Mouse (Mus musculus) forebrain, embryonic 10.5 days (tissue): ENCODE results near the gene Soat2. TPM values are rescaled to one million over a fixed set of nuclear protein-coding genes. Genes with fewer than 3 reads are reported as not detected.

Source experiments
- DNase-seq: peaks from one replicate; pipeline ENCODE4 v3.0.0-alpha.2; 2017; ENCODE audit warnings: low spot score; ENCODE audit errors: extremely low spot score
- H3K27ac ChIP-seq: fragments of 300-500 bp; sonication (generic); 2 replicates; pipeline ENCODE4 v1.5.1; 2016; ENCODE audit warnings: mild to moderate bottlenecking
- H3K27me3 ChIP-seq: fragments of 300-500 bp; sonication (generic); 2 replicates; pipeline ENCODE4 v1.6.1; 2016; ENCODE audit warnings: mild to moderate bottlenecking; ENCODE audit not compliant: poor library complexity, severe bottlenecking
- H3K36me3 ChIP-seq: fragments of 300-500 bp; sonication (generic); replicated peaks from 2 replicates; pipeline ENCODE4 v1.6.1; 2016; ENCODE audit warnings: mild to moderate bottlenecking, moderate library complexity
- H3K4me1 ChIP-seq: fragments of 300-500 bp; sonication (generic); 2 replicates; pipeline ENCODE4 v1.6.1; 2016
- H3K4me3 ChIP-seq: fragments of 300-500 bp; sonication (generic); 2 replicates; pipeline ENCODE4 v1.5.1; 2016; ENCODE audit warnings: mild to moderate bottlenecking, moderate library complexity
- H3K9me3 ChIP-seq: fragments of 300-500 bp; sonication (generic); 2 replicates; pipeline ENCODE4 v1.6.1; 2016; ENCODE audit warnings: mild to moderate bottlenecking, moderate library complexity
- WGBS: fragments of 180-500 bp; shearing (Covaris S2); methylation state at CpG from one replicate; pipeline ENCODE4 v1.1.7; 2016; 5-methylcytosine and 5-hydroxymethylcytosine counted together
- polyA plus RNA-seq: library from polyadenylated mRNA; unstranded; fragments of >200 nt; fragmentation: Nextera tagmentation; extraction: Ambion mirVana; gene quantifications from 2 replicates; pipeline ENCODE4 v1.2.1, GENCODE M21; 2016

Gene Soat2
- polyA plus RNA-seq, 1 experiment from 2014 or later = 0.09 TPM

- Histone ChIP-seq H3K27ac (no peak overlapping the region), H3K9me3 (no peaks in the 10 kb centered on the region), H3K4me3 (no peak overlapping the region), H3K4me1 (peaks cover 66% of the 10 kb centered on the region), H3K36me3 (peaks cover 27% of the 10 kb centered on the region), H3K27me3 (peaks cover 58% of the 10 kb centered on the region)
- 46% methylated on average over 13 of the region's 13 CpGs for WGBS
- peak; percentile 68 for DNase-seq
Measured at GRCm38 (mm10) chr15:102107689-102108573, 42.4 kb upstream of the Soat2 start.

- Histone ChIP-seq H3K27ac (no peak overlapping the region), H3K4me1 (peaks cover 59% of the 10 kb centered on the region), H3K9me3 (no peaks in the 10 kb centered on the region), H3K27me3 (peaks cover 49% of the 10 kb centered on the region), H3K36me3 (peaks cover 34% of the 10 kb centered on the region), H3K4me3 (no peak overlapping the region)
- peak; percentile 63 for DNase-seq
- 48% methylated on average over 18 of the region's 18 CpGs for WGBS
Measured at GRCm38 (mm10) chr15:102108651-102109525, 41.4 kb upstream of the Soat2 start.

DNA sequence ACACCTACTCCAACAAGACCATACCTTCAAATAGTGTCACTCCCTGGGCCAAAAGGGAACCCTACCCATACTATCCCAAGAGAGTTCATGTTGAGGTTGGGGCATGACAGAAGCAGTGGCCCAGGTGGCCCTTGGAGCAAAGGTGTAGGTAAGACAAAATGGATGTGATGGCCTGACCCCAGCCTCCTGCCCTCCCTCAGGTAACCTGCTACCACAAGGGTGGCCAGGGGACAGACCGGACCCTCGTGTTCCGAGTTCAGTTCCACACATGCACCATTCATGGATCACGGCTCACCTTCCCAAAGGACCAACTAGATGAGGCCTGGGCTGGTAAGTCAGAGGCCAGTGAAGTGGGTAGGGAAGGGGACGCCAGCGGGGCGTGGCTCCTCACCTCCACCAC is 40.1 kb upstream of the Soat2 start:
- Histone ChIP-seq H3K4me3 (no peak overlapping the region), H3K4me1 (peaks cover 46% of the 10 kb centered on the region), H3K36me3 (peaks cover 45% of the 10 kb centered on the region), H3K27me3 (peaks cover 36% of the 10 kb centered on the region), H3K9me3 (no peaks in the 10 kb centered on the region), H3K27ac (no peak overlapping the region)
- 95% methylated on average over 7 of the region's 7 CpGs for WGBS
- no peak for DNase-seq

DNA sequence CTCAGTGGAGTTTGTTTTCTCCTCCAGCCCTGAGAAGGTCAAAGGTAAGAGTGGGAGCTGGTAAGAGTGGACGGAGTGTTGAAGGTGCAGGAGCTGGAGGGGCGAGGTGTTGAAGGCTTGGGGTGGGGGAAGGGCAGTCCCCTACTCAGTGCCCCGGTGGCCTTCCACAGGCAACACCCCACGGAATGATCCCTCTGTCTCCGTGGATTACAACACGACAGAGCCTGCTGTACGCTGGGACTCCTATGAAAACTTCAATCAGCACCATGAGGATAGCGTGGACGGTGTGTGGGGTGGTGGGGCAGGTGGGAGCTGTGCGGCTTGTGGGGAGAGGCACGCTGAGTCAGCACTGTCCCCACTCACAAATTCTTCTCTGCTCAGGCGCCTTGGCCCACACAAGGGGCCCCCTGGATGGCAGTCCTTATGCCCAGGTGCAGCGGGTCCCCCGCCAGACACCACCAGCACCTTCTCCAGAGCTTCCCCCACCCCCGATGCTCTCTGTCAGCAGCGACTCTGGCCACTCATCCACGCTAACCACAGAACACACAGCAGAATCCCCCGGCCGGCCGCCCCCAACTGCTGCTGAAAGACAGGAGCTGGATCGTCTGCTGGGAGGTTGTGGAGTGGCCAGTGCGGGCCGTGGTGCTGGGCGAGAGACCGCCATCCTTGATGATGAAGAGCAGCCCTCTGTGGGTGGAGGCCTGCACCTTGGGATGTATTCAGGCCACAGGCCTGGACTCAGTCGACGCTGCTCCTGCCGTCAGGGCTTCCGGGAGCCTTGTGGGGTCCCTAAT is 39.4 kb upstream of the Soat2 start:
- DNase-seq = no peak
- Histone ChIP-seq H3K4me3 (no peak overlapping the region), H3K27ac (peak overlapping the region; percentile 30; the same call in 1 of the 2 replicates), H3K9me3 (no peaks in the 10 kb centered on the region), H3K36me3 (peaks cover 51% of the 10 kb centered on the region), H3K27me3 (peaks cover 29% of the 10 kb centered on the region), H3K4me1 (peaks cover 40% of the 10 kb centered on the region)
- WGBS = 83% methylated on average over 29 of the region's 29 CpGs

DNA sequence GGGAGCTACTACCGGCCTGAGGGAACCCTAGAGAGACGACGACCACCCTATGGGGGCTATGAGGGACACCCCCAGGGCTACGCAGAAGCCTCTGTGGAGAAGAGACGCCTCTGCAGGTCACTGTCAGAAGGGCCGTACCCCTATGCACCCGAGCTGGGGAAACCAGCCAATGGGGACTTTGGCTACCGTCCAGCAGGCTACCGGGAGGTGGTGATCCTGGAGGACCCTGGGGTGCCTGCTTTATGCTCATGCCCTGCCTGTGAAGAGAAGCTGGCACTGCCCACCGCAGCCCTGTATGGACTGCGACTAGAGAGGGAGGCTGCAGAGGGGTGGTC is 38.9 kb upstream of the Soat2 start:
- peaks cover 57% of the 10 kb centered on the region for H3K36me3 ChIP-seq
- H3K27me3 ChIP-seq = peaks cover 24% of the 10 kb centered on the region
- WGBS = 89% methylated on average over 11 of the region's 11 CpGs
- peak overlapping the region; percentile 30; the same call in 1 of the 2 replicates for H3K27ac ChIP-seq
- no peaks in the 10 kb centered on the region for H3K9me3 ChIP-seq
- peaks cover 34% of the 10 kb centered on the region for H3K4me1 ChIP-seq
- H3K4me3 ChIP-seq = no peak overlapping the region
- no peak for DNase-seq

DNA sequence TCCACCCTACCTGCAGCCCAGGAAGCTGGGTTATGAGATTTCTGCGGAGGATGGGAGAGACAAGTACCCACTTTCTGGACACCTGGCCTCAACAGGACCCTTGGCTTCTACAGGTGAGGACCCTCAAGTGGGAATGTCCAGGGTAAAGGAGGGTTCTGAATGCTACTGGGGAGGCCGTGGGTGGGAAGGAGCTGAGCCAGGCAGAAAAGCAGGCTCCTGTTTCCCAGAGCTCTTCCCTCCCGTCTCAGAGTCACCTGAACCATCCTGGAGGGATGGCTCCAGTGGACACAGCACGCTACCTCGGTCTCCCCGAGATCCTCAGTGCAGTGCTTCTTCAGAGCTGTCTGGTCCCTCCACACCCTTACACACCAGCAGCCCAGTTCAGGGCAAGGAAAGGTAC is 38.1 kb upstream of the Soat2 start:
- Histone ChIP-seq H3K9me3 (no peaks in the 10 kb centered on the region), H3K36me3 (peaks cover 64% of the 10 kb centered on the region), H3K4me3 (no peak overlapping the region), H3K4me1 (peaks cover 27% of the 10 kb centered on the region), H3K27me3 (peaks cover 16% of the 10 kb centered on the region), H3K27ac (no peak overlapping the region)
- WGBS = 87% methylated on average over 6 of the region's 6 CpGs
- DNase-seq = no peak

- Histone ChIP-seq H3K36me3 (peaks cover 70% of the 10 kb centered on the region), H3K27me3 (peaks cover 10% of the 10 kb centered on the region), H3K27ac (no peak overlapping the region), H3K4me3 (no peak overlapping the region), H3K4me1 (peaks cover 21% of the 10 kb centered on the region), H3K9me3 (no peaks in the 10 kb centered on the region)
- DNase-seq = no peak
- WGBS = 85% methylated on average over 8 of the region's 8 CpGs
Measured at GRCm38 (mm10) chr15:102112827-102113226, 37.5 kb upstream of the Soat2 start.

- Histone ChIP-seq H3K27ac (no peak overlapping the region), H3K36me3 (peaks cover 79% of the 10 kb centered on the region), H3K4me1 (peaks cover 20% of the 10 kb centered on the region), H3K9me3 (no peaks in the 10 kb centered on the region), H3K27me3 (peaks cover 2% of the 10 kb centered on the region; the same call in 1 of the 2 replicates), H3K4me3 (no peak overlapping the region)
- no peak for DNase-seq
- 91% methylated on average over 4 of the region's 4 CpGs for WGBS
Measured at GRCm38 (mm10) chr15:102113674-102114073, 36.7 kb upstream of the Soat2 start.

- H3K36me3 ChIP-seq = peaks cover 90% of the 10 kb centered on the region
- WGBS = 90% methylated on average over 7 of the region's 7 CpGs
- H3K4me3 ChIP-seq = no peak overlapping the region
- H3K27ac ChIP-seq = no peak overlapping the region
- peaks cover 12% of the 10 kb centered on the region for H3K4me1 ChIP-seq
- no peaks in the 10 kb centered on the region for H3K9me3 ChIP-seq
- H3K27me3 ChIP-seq = no peaks in the 10 kb centered on the region
- no peak for DNase-seq
Measured at GRCm38 (mm10) chr15:102114651-102115260, 35.6 kb upstream of the Soat2 start.

DNA sequence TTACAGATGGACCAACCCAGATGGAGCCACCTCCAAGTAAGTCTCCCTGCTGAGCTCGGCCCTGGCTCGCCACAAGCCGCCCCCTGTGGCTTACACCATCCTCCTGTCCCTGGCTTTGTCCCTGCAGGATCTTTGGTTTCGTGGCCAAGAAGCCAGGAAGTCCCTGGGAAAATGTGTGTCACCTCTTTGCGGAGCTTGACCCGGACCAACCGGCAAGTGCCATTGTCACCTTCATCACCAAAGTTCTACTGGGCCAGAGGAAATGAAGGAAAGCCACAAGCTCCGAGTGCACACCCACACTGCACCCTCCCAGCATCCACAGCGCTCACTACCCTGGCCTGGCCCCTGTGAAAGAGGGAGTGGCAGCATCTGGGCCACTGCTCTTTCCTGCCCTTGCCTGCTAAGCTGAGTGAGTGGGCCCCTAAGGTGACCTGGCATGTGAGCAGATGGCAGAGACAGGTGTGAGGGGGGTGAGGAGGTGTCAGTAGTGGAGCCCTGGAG is 34.5 kb upstream of the Soat2 start:
- Histone ChIP-seq H3K27ac (0 out of 2 replicates have a peak overlapping the region, but pooled peaks have one; percentile 25), H3K36me3 (peaks cover 94% of the 10 kb centered on the region), H3K27me3 (no peaks in the 10 kb centered on the region), H3K4me3 (no peak overlapping the region), H3K9me3 (no peaks in the 10 kb centered on the region), H3K4me1 (peaks cover 21% of the 10 kb centered on the region)
- no peak for DNase-seq
- WGBS = 64% methylated on average over 9 of the region's 9 CpGs

- DNase-seq = no peak
- peaks cover 21% of the 10 kb centered on the region for H3K4me1 ChIP-seq
- WGBS = 85% methylated on average over 11 of the region's 11 CpGs
- no peak overlapping the region for H3K27ac ChIP-seq
- no peak overlapping the region for H3K4me3 ChIP-seq
- H3K9me3 ChIP-seq = no peaks in the 10 kb centered on the region
- no peaks in the 10 kb centered on the region for H3K27me3 ChIP-seq
- peaks cover 94% of the 10 kb centered on the region for H3K36me3 ChIP-seq
Measured at GRCm38 (mm10) chr15:102116753-102117415, 33.4 kb upstream of the Soat2 start.
